Mouse (Mus musculus) erythroblast, adult 5-6 weeks (primary cell): ENCODE data around the gene Teddm1b. TPM values are rescaled to one million over a fixed set of nuclear protein-coding genes. Genes with fewer than 3 reads are reported as not detected.
A peak's percentile ranks its signal among the peaks of the same experiment; 100 is the strongest.

ENCODE experiments used
- ATAC-seq: replicated peaks from 2 replicates; pipeline ENCODE4 v1.8.0; 2016; ENCODE audit warnings: moderate number of reproducible peaks, mild to moderate bottlenecking, moderate TSS enrichment, inconsistent platforms; ENCODE audit not compliant: poor library complexity, low FRiP score, severe bottlenecking
- total RNA-seq, 2 experiments: library from RNA; stranded (forward) in 1 of 2; stranded (reverse) in 1 of 2; fragments of 150-400 nt in 1 of 2; fragments of 200-764, 138-1000 nt in 1 of 2; gene quantifications; 2 replicates each; pipeline versions ENCODE4 v1.2.3 to v1.2.4; 2015 to 2017; ENCODE audit warnings: low replicate concordance in 2 of 2

Teddm1b gene
- total RNA-seq, 2 experiments from 2014 or later, result not detected

GRCm38 (mm10) chr1:153900381-153900780 is 26.2 kb downstream of the Teddm1b start:
- ATAC-seq, result peak; percentile 5; the same call in 1 of the 2 replicates

- peak; percentile 31 for ATAC-seq
Measured at GRCm38 (mm10) chr1:153900860-153901730, 26.9 kb downstream of the Teddm1b start.

- no peak for ATAC-seq
Measured at GRCm38 (mm10) chr1:153903006-153903405, 28.9 kb downstream of the Teddm1b start.

- no peak for ATAC-seq
Measured at GRCm38 (mm10) chr1:153904236-153904635, 30.1 kb downstream of the Teddm1b start.

- no peak for ATAC-seq
Measured at GRCm38 (mm10) chr1:153905884-153906283, 31.7 kb downstream of the Teddm1b start.

- ATAC-seq, result no peak
Measured at GRCm38 (mm10) chr1:153908208-153908607, 34.1 kb downstream of the Teddm1b start.

DNA sequence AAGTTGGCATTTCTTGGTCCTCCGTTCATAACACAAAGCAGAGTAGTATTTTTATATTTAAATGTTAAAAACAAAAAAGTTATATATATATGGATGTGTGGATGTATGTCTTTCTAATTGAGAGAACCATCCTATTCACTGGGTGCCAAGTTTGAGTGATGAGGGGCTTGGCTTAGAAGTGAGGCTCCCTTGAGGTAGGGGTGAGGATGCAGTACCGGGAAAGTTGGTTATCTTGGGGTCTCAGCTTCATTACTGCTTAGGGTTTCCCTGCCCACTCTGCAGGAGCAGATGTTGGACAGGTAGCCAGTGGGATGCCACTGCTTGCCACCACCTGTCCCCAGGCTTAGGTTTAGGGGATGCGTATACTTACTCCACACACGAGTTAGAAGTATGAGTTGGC is 34.6 kb downstream of the Teddm1b start:
- ATAC-seq, result no peak

GRCm38 (mm10) chr1:153909213-153909962 is 35.2 kb downstream of the Teddm1b start:
- peak; percentile 85 for ATAC-seq

- peak; percentile 72 for ATAC-seq
Measured at GRCm38 (mm10) chr1:153909963-153910291, 35.8 kb downstream of the Teddm1b start.

- no peak for ATAC-seq
Measured at GRCm38 (mm10) chr1:153910423-153910822, 36.3 kb downstream of the Teddm1b start.

- no peak for ATAC-seq
Measured at GRCm38 (mm10) chr1:153911276-153911795, 37.2 kb downstream of the Teddm1b start.

DNA sequence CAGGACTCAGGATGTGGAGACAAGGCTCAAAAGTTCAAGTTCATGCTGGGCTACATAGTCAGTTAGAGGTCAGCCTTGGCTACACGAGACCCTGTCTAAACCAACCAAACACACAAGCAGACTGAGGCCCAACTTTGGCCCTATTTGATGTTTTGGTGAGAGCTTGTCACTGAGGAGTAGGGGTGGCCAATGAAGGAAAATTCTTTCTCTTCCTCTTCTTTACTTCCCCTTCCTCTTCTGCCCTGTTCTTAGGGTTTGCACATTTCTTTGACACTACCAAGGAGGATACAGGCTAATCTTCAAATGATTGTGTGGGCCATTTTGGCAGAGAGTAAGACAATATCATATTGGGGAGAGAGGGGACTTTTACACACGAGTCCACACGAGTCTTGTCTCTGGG is 39.7 kb downstream of the Teddm1b start:
- no peak for ATAC-seq

DNA sequence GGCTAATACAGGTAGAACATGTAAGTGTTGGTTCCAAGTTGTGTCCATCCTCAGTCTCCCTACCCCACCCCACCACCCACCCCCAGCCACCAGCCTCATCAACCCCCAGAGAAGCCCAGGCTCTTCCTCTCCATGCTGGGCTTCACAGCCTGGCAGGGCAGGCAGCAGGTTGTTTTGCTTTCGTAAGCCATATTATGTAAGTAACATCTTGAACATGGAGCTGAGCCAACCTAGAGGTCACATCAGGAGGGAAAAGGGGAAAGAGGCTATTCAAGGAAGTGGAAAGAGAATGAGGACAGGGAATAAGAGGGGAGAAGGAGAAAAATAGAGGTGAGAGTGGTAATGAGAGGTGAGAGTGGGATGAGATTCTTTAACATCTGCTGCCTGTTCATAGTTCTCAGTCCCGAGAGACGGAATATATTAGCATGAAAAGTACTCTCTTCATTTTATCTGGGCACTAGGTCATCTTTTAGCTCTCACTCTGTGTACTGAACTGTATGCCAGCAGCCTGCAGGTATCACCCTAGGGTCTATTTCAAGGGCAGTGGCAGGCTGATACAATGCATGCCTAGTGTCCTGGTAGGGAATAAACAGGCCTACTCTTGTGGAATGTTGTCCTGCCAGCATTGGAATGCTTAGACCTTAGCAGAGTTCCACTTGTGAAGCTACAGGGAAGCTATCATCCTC is 44.5 kb downstream of the Teddm1b start:
- ATAC-seq, result no peak

DNA sequence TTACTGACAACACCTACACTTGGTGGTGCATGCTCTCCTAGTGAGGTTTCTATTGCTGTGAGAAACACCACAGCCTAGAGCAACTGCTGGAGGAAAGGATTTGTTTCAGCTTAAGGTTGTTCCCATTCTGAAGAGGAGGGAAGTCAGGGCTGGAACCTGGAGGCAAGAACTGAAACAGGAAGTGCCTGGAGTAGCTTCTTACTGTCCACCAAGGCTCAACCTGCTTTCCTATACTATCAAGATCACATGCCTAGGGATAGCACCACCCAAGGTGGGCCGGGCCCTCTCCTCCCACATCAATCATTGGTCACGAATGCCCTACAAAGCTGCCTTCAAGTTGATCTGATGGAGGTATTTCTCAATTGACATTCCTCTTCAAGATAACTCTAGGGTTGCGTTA is 47.5 kb downstream of the Teddm1b start:
- no peak for ATAC-seq

DNA sequence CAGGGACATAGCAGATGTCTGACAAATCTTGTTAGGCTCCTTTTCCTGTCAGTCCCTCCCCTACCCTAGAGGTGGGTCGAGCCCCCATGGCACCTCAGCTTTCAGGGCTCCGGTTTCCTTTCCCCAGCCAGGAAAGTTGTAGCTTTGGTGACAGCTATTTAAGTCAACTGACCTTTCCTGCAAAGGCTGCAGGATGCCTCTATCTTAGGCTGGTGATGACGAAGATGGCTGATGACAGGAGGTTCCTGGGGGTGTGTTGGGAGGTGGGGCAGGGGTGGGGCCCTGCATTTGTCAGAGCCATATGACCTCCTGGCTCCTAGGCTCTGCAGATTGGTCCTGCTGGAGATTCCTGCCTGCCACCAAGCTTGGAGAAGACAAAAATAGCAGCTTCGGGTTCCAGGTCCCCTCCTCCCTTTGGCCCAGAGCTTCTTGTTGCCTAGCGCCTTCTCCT is 48.5 kb downstream of the Teddm1b start:
- no peak for ATAC-seq

DNA sequence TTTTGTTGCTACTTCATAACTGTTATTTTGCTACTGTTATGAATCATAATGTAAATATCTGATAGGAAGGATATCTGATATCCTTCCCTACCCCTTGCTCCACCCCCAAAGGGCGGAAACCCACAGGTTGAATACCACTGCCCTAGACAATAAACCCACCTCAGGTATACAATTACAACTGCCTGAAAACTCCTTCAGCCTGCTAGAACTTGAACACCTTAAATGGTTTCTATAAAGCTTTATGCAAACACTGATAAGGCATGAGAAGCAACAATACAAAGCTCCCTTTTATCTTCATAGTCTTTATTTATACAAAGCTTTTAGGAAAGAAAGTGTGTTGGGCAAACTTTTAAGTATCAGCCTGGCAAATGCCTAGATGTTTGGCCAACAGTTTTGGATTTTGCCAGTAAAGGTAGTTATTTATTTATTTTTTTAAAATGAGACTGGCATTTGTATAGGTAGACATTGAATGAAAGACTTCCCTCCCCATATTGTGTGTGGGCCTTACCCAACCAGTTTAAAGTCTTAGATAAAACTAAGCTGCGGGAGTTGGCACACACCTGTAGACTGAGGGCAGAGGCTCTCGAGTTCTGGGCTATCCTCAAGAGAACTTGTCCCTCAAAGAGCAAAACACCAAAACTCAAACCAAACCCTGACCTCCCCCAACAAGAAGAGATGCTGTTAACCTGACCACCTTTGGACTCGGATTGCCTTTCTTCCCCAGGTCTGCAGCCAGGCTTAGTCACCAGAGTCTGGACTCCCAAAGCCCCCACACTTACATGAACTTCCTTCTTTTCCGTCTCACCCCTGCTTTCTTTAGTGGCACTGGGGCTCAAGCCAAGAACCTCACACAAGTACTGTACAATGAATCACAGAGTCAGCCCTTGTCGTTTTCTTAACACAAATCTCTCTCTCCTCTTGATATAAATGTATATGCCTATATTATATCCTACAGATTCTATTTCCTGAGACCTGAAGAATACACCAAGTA is 50.5 kb downstream of the Teddm1b start:
- ATAC-seq, result no peak
